Mouse (Mus musculus) kidney, postnatal 0 days (tissue): ENCODE measurements at regions not wholly inside any gene's neighbourhood (a gene's known extent, or its start where the extent isn't known, plus 50 kb on each side); places are given as distances from the start of the nearest gene placed in this dataset.
"Not testable (repeated sequence)": the region's sequence is repeated elsewhere in the genome, so short reads cannot be mapped to it uniquely, and the experiment has no call there.

Source experiments
- ATAC-seq: fragments of 200-750 bp; cut with Nextera tagmentation; replicated peaks from 2 replicates; pipeline ENCODE4 v1.8.0; 2017; ENCODE audit warnings: low read depth, moderate number of reproducible peaks, moderate TSS enrichment, moderate library complexity; ENCODE audit not compliant: low FRiP score
- DNase-seq: peaks from one replicate; pipeline ENCODE4 v3.0.0-alpha.2; 2016; ENCODE audit warnings: low spot score
- H3K27ac ChIP-seq: fragments of 300-500 bp; sonication (generic); 2 replicates; pipeline ENCODE4 v1.5.1; 2014; ENCODE audit warnings: mild to moderate bottlenecking
- H3K27me3 ChIP-seq: fragments of 300-500 bp; sonication (generic); 2 replicates; pipeline ENCODE4 v1.6.1; 2014; ENCODE audit warnings: low read length, mixed read lengths; ENCODE audit not compliant: insufficient read depth
- H3K36me3 ChIP-seq: fragments of 300-500 bp; sonication (generic); 2 replicates; pipeline ENCODE4 v1.6.1; 2014; ENCODE audit warnings: low read length, mixed read lengths; ENCODE audit not compliant: insufficient read depth
- H3K4me1 ChIP-seq: fragments of 300-500 bp; sonication (generic); replicated peaks from 2 replicates; pipeline ENCODE4 v1.6.1; 2014; ENCODE audit warnings: antibody characterized with exemption, low read length, mixed read lengths; ENCODE audit not compliant: insufficient read depth
- H3K4me2 ChIP-seq: fragments of 300-500 bp; sonication (generic); 2 replicates; pipeline ENCODE4 v1.6.1; 2014; ENCODE audit warnings: mild to moderate bottlenecking, low read length, moderate library complexity, mixed read lengths
- H3K4me3 ChIP-seq: fragments of 300-500 bp; sonication (generic); replicated peaks from 2 replicates; pipeline ENCODE4 v1.5.1; 2014; ENCODE audit warnings: low read depth, low read length
- H3K9ac ChIP-seq: fragments of 300-500 bp; sonication (generic); 2 replicates; pipeline ENCODE4 v1.6.1; 2014; ENCODE audit warnings: low read depth, low read length
- H3K9me3 ChIP-seq: fragments of 300-500 bp; sonication (generic); replicated peaks from 2 replicates; pipeline ENCODE4 v1.6.1; 2016; ENCODE audit warnings: low read length, inconsistent platforms, mixed read lengths
- CTCF ChIP-seq: IDR thresholded peaks from 2 replicates; pipeline ENCODE4 v1.5.1; 2016; ENCODE audit warnings: antibody characterized with exemption, low read depth, mild to moderate bottlenecking, moderate library complexity
- WGBS: fragments of 180-500 bp; shearing (Covaris S2); extraction: QIAGEN DNeasy Blood & Tissue Kit; methylation state at CpG from one replicate; pipeline ENCODE4 v1.1.7; 2014; 5-methylcytosine and 5-hydroxymethylcytosine counted together

- Histone ChIP-seq H3K4me1 (no peaks in the 10 kb centered on the region), H3K9me3 (no peaks in the 10 kb centered on the region), H3K27ac (no peak overlapping the region), H3K4me2 (no peak overlapping the region), H3K27me3 (no peaks in the 10 kb centered on the region), H3K4me3 (no peak overlapping the region), H3K36me3 (no peaks in the 10 kb centered on the region), H3K9ac (no peak overlapping the region)
- WGBS: 63% methylated on average over 2 of the region's 2 CpGs
- ATAC-seq: no peak
- no peak for TF ChIP-seq CTCF
- no peak for DNase-seq
Observed at GRCm38 (mm10) chr14:15884641-15885340, 364.3 kb upstream of the Ngly1 start.

DNA sequence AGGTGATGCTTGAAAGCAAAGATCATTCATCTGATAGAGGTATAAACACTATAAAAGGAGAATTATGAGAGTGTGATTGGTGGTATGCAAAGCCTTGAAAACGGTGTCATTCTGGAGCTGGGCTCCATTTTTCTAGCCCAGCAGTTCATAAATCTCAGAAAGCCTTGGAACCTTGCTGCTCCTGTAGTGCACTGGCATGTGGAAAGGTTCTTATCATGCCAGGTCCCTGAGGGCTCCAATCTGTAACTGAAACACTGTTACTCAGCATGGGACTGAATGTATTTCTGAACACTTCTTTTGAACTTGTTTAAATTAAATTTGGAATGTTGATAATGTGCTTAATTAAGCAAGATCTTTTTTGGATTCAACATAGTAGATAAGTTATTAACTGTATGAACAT lies 352.0 kb upstream of the Ngly1 start:
- 40% methylated on average over 1 of the region's 1 CpGs for WGBS
- Histone ChIP-seq H3K36me3 (no peaks in the 10 kb centered on the region), H3K9ac (no peak overlapping the region), H3K4me2 (no peak overlapping the region), H3K9me3 (no peaks in the 10 kb centered on the region), H3K27me3 (no peaks in the 10 kb centered on the region), H3K4me3 (no peak overlapping the region), H3K27ac (no peak overlapping the region), H3K4me1 (no peaks in the 10 kb centered on the region)
- no peak for TF ChIP-seq CTCF
- DNase-seq (no peak), ATAC-seq (no peak)

DNA sequence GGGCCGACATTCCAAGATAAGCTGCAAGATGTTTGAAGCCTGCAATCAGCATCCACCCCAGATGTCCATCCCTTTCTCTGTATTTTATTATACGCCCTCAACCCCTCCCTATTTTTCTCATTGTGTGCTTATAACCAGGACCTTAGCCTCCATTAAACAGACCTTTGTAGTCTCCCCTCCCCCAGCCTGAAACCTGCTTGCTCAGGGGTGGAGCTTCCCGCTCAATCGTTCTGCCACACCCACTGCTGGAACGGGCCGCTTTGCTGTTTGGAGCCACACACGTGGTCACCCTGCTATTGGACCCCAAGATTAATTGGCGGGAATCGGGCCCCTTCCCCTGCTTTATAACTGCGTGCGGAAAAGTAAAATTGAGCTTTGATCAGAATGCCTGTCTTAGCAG lies 342.7 kb upstream of the Ngly1 start:
- ATAC-seq, H3K9me3 ChIP-seq, H3K4me1 ChIP-seq, H3K9ac ChIP-seq, H3K36me3 ChIP-seq, DNase-seq, H3K27ac ChIP-seq, H3K4me3 ChIP-seq, H3K4me2 ChIP-seq, H3K27me3 ChIP-seq: not testable (repeated sequence)
- 74% methylated on average over 11 of the region's 11 CpGs for WGBS

DNA sequence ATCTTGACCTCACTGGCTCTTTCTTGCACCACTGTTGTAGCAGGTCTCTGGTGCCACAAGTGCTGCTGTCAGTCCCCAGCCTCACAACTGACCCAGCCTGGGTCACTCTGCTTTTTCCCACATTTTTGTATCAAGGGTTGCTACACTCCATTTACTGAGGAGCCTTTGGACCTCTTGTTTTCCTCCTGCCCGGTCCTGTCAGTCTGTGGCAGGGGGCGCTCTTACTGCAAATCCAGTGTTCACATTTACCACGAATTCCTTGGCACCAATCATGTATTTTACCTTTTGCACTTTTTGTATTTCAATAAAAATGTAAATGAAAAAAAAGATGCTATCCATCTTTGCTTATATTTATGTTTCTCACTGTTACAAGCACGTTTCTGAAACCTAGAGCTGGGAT lies 335.9 kb upstream of the Ngly1 start:
- not testable (repeated sequence) for H3K36me3 ChIP-seq, DNase-seq, ATAC-seq, H3K27me3 ChIP-seq, H3K9ac ChIP-seq, H3K9me3 ChIP-seq, H3K27ac ChIP-seq, H3K4me3 ChIP-seq, H3K4me1 ChIP-seq, H3K4me2 ChIP-seq
- 64% methylated on average over 4 of the region's 4 CpGs for WGBS

GRCm38 (mm10) chr14:15914176-15914575 lies 334.9 kb upstream of the Ngly1 start:
- Histone ChIP-seq H3K27me3 (no peaks in the 10 kb centered on the region), H3K9ac (no peak overlapping the region), H3K4me2 (no peak overlapping the region), H3K9me3 (no peaks in the 10 kb centered on the region), H3K4me1 (no peaks in the 10 kb centered on the region), H3K4me3 (no peak overlapping the region), H3K27ac (no peak overlapping the region), H3K36me3 (no peaks in the 10 kb centered on the region)
- TF ChIP-seq CTCF: no peak
- no peak for DNase-seq
- ATAC-seq: no peak
- 75% methylated on average over 3 of the region's 3 CpGs for WGBS

GRCm38 (mm10) chr14:15924676-15925075 lies 324.4 kb upstream of the Ngly1 start:
- H3K27ac ChIP-seq, H3K27me3 ChIP-seq, H3K4me2 ChIP-seq, DNase-seq, H3K9me3 ChIP-seq, ATAC-seq, H3K9ac ChIP-seq, H3K36me3 ChIP-seq, H3K4me3 ChIP-seq, H3K4me1 ChIP-seq: not testable (repeated sequence)
- 74% methylated on average over 3 of the region's 3 CpGs for WGBS

- no peak for TF ChIP-seq CTCF
- Histone ChIP-seq H3K36me3 (no peaks in the 10 kb centered on the region), H3K9me3 (no peaks in the 10 kb centered on the region), H3K4me1 (no peaks in the 10 kb centered on the region), H3K9ac (no peak overlapping the region), H3K27me3 (no peaks in the 10 kb centered on the region), H3K4me3 (no peak overlapping the region), H3K27ac (no peak overlapping the region), H3K4me2 (no peak overlapping the region)
- ATAC-seq: no peak
- no peak for DNase-seq
Observed at GRCm38 (mm10) chr14:15934729-15935128, 314.4 kb upstream of the Ngly1 start.
